Mouse (Mus musculus) cortical plate, adult 2 months (tissue): Measurements from ENCODE around the gene Large1. TPM values are rescaled to one million over a fixed set of nuclear protein-coding genes. Genes with fewer than 3 reads are reported as not detected.
"Not testable (repeated sequence)": the region's sequence is repeated elsewhere in the genome, so short reads cannot be mapped to it uniquely, and the experiment has no call there.

ENCODE experiments used
- H3K27ac ChIP-seq: fragments of 200-500 bp; 2 replicates; pipeline ENCODE4 v1.5.1; 2012; ENCODE audit warnings: low read length, control low read depth, inconsistent platforms; ENCODE audit not compliant: insufficient read depth
- H3K4me1 ChIP-seq: fragments of 200-500 bp; 2 replicates; pipeline ENCODE4 v1.6.1; 2011; ENCODE audit warnings: low read length; ENCODE audit not compliant: control insufficient read depth, insufficient read depth
- H3K4me3 ChIP-seq: fragments of 200-500 bp; 2 replicates; pipeline ENCODE4 v1.5.1; 2011; ENCODE audit warnings: mild to moderate bottlenecking, low read length, control low read depth; ENCODE audit not compliant: insufficient read depth
- CTCF ChIP-seq: fragments of 200-500 bp; IDR thresholded peaks from 2 replicates; pipeline ENCODE4 v1.5.1; 2011; ENCODE audit warnings: mild to moderate bottlenecking, control low read depth, low read length; ENCODE audit not compliant: insufficient read depth; ENCODE audit errors: extremely low read depth
- POLR2A ChIP-seq: fragments of 200-500 bp; IDR thresholded peaks from 2 replicates; pipeline ENCODE4 v1.6.1; 2011; ENCODE audit warnings: mild to moderate bottlenecking, low read length, control low read depth; ENCODE audit not compliant: insufficient read depth; ENCODE audit errors: extremely low read depth
- polyA plus RNA-seq: library from polyadenylated mRNA; depleted of rRNA; stranded (reverse); fragments of >200 nt; gene quantifications from 2 replicates; pipeline ENCODE4 v1.2.3, GENCODE M21; 2012

Large1 gene
- polyA plus RNA-seq, 1 experiment, result 78.8 TPM

DNA sequence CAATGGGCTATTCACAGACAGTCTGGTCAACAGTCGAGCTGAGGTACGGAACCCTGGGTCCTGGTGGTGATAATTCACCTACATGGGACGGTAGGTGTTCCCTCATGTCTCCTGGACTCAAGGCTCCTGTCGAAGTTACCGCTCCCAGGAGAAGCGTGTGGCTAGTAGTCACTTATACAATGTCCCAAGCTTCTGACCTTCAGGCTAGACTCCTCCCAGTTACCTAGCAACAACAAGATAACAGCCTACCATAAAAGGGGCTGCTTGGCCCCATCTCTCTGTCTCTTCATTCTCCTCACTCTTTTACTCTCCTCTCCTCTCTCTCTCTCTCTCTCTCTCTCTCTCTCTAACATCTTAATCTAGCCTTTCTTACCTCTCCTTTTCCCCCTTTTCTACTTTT lies 217.9 kb downstream of the Large1 start:
- TF ChIP-seq POLR2A (no peak), CTCF (no peak)
- H3K27ac ChIP-seq, result no peak overlapping the region

DNA sequence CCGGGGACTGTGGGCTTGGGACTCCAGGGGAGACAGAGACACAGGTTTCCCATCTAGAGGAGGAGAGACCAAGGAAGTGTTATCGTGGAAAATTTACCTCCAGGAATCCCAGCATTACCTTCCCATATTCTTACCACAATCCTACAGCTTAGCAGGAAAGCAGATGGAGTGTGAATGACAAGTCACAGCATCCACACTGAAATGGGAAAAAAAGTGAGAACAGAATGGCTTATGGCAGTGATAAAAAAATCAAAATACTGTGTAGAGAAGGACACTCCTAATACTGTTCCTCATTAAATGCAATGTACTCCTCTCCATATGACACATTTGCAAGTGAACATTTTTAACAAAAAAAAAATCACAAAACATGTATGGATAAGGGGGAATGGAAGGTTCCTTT lies 221.3 kb downstream of the Large1 start:
- Histone ChIP-seq H3K4me1 (peaks cover 4% of the 10 kb centered on the region), H3K4me3 (no peak overlapping the region), H3K27ac (peak overlapping the region; percentile 93)
- TF ChIP-seq CTCF, result no peak
- TF ChIP-seq POLR2A, result no peak

More for the DNA sequence above, 217.9 kb downstream of the Large1 start:
- Histone ChIP-seq H3K4me3 (no peak overlapping the region), H3K4me1 (peaks cover 4% of the 10 kb centered on the region)

DNA sequence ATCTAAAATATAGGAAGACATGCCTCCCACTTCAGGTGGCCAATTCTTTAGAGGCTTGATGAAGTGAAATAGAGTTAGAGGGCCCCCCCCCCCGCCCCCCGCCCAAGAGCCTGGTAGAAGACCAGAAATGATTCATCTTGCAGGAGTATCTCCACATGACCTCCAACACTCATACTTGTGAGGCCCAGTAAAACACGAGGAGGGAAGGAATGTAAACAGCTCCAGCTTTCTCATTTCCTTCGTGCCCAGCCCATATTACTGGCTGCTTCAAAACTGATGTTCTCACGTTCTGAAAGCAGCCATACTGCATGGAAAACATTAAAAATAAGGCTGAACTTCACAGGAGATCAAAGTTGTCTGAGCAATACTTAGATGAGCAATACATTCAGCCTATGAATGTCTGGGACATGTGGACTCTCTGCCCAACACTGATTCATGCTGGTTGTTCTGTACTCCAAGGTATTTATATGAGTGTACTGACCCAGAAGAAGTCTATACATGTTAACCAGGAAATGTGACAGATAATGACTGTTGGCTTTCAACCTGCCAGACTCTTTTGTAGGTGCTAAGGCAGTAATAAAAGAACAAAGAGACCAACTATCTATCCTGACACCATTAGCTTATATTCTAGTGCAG lies 229.4 kb downstream of the Large1 start:
- peaks cover 2% of the 10 kb centered on the region; the same call in 1 of the 2 replicates for H3K4me1 ChIP-seq
- no peak for TF ChIP-seq CTCF
- no peak for TF ChIP-seq POLR2A
- H3K4me3 ChIP-seq, result no peak overlapping the region
- H3K27ac ChIP-seq, result no peak overlapping the region

DNA sequence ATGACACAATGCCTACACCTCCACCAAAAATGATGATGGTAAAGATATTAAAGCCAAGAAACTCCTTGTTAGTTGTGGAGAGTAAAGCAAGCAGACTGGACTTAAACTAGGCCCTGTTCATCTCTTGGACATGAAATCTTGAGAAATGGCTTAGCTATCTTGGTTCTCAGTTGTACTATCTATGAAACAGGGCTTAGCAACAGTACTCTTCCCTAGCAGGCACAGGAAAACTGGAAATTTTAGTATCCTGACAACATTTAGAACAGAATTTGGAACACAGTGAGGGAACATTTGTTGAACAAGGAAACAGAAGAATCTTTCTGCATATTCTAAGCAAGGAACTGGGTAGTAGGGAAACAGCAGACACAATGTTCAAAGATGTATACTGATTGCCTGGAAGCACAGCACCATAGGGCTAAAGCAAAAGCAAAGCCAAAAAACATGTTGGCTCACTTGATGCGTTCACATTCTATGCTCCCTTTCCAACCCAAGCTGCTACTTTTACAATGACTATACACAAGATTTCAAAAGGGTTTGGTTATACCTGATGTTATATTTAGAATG lies 240.9 kb downstream of the Large1 start:
- H3K4me3 ChIP-seq, result no peak overlapping the region
- H3K4me1 ChIP-seq, result peaks cover 2% of the 10 kb centered on the region
- no peak for TF ChIP-seq CTCF
- no peak for TF ChIP-seq POLR2A
- H3K27ac ChIP-seq, result no peak overlapping the region

DNA sequence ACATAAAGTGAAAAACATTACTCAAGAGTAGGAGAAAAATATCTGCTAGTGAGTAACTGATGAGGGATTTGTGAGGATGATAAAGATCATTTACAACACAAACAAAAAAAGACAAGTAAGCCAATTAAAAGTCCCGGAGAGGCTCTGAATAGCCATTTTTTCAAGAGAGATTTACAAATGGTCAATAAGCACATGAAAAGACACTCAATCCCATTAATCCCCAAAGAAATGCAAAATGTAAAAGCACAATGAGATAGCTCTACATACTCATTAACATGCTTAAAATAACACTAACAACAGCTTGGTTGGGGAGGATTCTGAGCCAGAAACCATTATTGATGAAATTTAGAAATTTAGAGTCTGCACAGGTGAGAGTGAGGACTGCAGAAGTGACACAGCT lies 249.3 kb downstream of the Large1 start:
- no peak overlapping the region for H3K27ac ChIP-seq
- no peaks in the 10 kb centered on the region for H3K4me1 ChIP-seq
- H3K4me3 ChIP-seq, result no peak overlapping the region
- TF ChIP-seq CTCF (no peak), POLR2A (no peak)

DNA sequence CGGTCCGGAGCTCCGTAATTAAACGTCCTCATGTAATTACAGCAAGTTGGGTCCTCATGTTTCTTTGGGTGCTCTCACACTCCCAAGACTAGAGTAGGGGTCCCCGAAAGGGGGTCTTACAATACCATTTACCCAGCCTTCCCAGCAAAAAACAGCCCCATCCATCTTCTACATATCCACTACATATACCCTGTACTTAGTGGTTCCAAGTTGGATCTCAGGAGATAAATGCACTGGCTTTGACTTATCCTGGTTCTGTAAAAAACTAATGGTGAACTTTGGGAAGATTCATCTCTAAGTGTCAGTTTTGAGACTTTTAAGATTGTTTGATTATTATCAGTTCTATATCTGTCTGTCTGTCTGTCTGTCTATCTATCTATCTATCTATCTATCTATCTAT lies 252.3 kb downstream of the Large1 start:
- no peak for TF ChIP-seq POLR2A
- TF ChIP-seq CTCF, result no peak
- Histone ChIP-seq H3K4me1 (peaks cover 2% of the 10 kb centered on the region; the same call in 1 of the 2 replicates), H3K27ac (no peak overlapping the region), H3K4me3 (no peak overlapping the region)

DNA sequence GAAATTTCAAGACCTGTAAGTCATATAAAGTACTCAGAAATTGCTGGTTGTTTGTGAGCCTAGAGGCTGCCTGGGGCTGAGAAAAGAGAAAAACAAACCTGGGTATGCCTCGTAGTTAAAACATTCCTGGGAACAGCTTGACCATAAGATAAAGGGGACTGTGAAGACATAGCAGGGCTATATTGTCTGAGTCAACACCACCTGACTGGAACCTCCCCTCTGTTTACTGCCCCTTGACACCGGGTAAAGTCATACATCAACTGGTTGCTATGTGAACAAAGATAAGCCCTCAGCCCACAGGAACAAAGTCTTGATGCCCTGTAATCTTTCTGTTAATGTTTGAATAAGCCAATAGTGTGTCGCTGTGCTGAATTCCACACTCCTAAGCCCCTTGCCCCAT lies 252.7 kb downstream of the Large1 start:
- H3K27ac ChIP-seq, result not testable (repeated sequence)

DNA sequence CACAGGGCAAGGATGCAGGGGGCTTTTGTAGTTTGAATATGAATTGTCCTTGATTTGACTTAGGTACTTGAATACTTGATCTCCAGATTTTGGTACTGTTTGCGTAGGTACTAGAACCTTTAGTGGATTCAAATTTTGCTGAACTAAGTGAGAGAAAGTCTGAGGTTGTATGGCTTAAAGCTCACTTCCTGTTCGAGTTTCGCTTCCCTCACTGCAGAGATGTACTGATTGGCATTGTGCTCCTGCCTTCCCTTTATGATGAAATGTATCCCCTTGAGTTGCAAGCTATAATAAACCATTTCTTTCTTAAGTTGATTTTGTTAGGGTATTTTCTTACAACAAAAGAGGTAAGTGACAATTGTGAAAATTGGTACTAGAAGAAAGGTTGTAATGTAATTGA lies 253.8 kb downstream of the Large1 start:
- Histone ChIP-seq H3K4me3 (no peak overlapping the region), H3K27ac (no peak overlapping the region), H3K4me1 (peaks cover 2% of the 10 kb centered on the region; the same call in 1 of the 2 replicates)
- TF ChIP-seq CTCF (no peak), POLR2A (no peak)

More for the DNA sequence above, 252.7 kb downstream of the Large1 start:
- H3K4me3 ChIP-seq, H3K4me1 ChIP-seq: not testable (repeated sequence)

DNA sequence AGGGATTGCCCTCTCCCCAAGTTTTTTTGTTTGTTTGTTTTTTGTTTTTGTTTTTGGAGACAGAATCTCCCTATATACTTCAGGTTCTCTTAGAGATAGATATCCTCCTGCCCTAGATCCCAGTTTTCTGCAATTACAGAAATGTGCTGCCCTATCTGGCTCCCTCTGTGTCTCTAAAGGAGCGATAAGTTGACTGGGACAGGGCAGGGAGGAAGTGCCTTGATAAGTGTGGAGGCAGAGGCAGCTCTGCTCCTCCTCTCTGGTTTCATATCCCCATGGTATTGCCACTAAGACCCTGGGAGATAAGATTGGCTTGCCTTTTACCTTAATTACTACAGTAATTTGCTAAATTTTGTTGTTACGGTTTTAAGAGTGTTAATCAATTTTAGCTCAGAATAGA lies 256.4 kb downstream of the Large1 start:
- TF ChIP-seq POLR2A, result no peak
- TF ChIP-seq CTCF, result no peak
- H3K4me1 ChIP-seq, result peaks cover 2% of the 10 kb centered on the region; the same call in 1 of the 2 replicates
- no peak overlapping the region for H3K27ac ChIP-seq
- H3K4me3 ChIP-seq, result no peak overlapping the region

DNA sequence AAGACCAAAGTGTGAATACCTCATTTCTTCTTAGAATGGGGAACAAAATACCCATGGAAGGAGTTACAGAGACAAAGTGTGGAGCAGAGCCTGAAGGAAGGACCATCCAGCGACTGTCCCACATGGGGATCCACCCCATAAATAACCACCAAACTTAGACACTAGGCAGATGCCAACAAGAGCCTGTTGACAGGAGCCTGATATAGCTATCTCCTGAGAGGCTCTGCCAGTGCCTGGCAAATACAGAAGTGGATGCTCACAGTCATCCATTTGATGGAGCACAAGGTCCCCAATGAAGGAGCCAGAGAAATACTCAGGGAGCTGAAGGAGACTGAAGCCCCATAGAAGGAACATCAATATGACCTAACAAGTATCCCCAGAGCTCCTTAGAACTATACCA lies 275.6 kb downstream of the Large1 start:
- H3K4me3 ChIP-seq, H3K27ac ChIP-seq, H3K4me1 ChIP-seq: not testable (repeated sequence)

DNA sequence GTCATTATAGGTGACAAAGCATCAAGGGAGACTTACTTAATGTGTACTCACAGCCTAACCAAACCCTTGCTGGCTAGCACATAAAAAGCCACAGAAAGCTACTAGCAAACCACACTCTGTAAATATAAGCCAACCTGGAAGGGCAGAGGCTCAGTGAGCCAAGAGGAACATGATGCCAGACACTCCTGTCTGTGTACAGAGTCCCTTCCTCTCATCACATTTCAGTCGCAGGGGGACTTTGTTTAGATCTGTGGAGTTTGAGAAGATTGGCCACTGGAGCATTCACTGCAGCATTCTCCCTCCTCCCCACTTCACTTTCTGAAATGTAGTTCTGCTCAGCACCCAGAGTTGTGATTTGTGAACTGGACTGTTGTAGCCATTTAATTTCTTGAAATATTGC lies 291.9 kb downstream of the Large1 start:
- Histone ChIP-seq H3K4me1 (peaks cover 3% of the 10 kb centered on the region), H3K4me3 (no peak overlapping the region), H3K27ac (no peak overlapping the region)
- TF ChIP-seq POLR2A (no peak), CTCF (no peak)
